11 mouse cellular contexts compared by ENCODE assay signal in the genomic region with DNA sequence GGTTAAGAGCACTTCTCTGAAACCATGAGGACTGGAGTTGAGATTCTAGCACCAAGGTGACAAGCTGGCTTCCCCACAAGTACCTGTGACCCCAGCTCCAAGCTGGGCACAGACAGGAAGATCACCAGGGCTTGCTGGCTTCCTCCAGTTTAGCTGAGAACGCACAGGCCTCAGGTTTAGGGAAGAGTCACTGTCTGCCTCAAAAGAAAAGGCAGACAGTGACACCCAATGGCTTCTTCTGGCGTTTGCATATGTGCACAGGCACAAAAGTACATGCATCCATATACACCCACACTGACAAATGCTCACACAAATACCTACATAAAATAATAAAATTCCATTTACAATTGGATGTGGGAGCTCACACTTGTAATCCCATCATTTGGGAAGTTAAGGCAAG. TPM values are rescaled to one million over a fixed set of nuclear protein-coding genes. Genes with fewer than 3 reads are reported as not detected.
DNase-seq lines count a peak whose midpoint lies in the region; ATAC-seq and TF ChIP-seq lines count a peak whose summit lies in the region.
"Not testable (repeated sequence)": the region's sequence is repeated elsewhere in the genome, so short reads cannot be mapped to it uniquely, and the experiment has no call there.
"Had no signal": no experiment of that assay in that cellular context is flagged by ENCODE, and none has a peak within 500 bp of the region (broad histone marks: within the 10 kb centered on the region; RNA-seq: fewer than 3 reads in every experiment).

No protein-coding gene starts in this region.

- not testable (repeated sequence) for H3K4me2 ChIP-seq in intestine, postnatal 0 days (replicated peaks; ENCODE audit: low read depth); lung, embryonic 14.5 days

- peak; percentile 70; the same call in 1 of the 2 replicates for ATAC-seq in frontal cortex, adult (ENCODE audit: low TSS enrichment)
- not testable (repeated sequence) for ATAC-seq in intestine, postnatal 0 days; lung, embryonic 14.5 days (ENCODE audit: insufficient read depth)

- H3K4me3 ChIP-seq in intestine, postnatal 0 days (ENCODE audit: low read depth, low read length); layer of hippocampus, adult 2 months; lung, embryonic 14.5 days (ENCODE audit: low read depth, low read length): not testable (repeated sequence)

- TF ChIP-seq CTCF in brain, embryonic 14.5 days (IDR thresholded peaks at IDR 0.05; ENCODE audit: borderline replicate concordance, extremely low read depth, insufficient read depth, insufficient read length): peak; percentile 14; the same call in 1 of the 2 replicates
- peak; percentile 59 for TF ChIP-seq CTCF in intestine, postnatal 0 days (IDR thresholded peaks at IDR 0.05; ENCODE audit: low read depth)
- TF ChIP-seq CTCF in layer of hippocampus, adult 2 months (conservative IDR thresholded peaks at IDR 0.05): peak; percentile 58
- peak; percentile 10; the same call in 1 of the 2 replicates for TF ChIP-seq CTCF in lung, embryonic 14.5 days (IDR thresholded peaks at IDR 0.05; ENCODE audit: low read depth)

- H3K9ac ChIP-seq in intestine, postnatal 0 days (ENCODE audit: low read depth, low read length); lung, embryonic 14.5 days: not testable (repeated sequence)

- WGBS in intestine, postnatal 0 days: 13% methylated on average over 2 of the region's 2 CpGs
- WGBS in lung, embryonic 14.5 days: 40% methylated on average over 2 of the region's 2 CpGs

- not testable (repeated sequence) for H3K9me3 ChIP-seq in intestine, postnatal 0 days (ENCODE audit: control insufficient read depth); lung, embryonic 14.5 days (ENCODE audit: low read depth, low read length)

- TF ChIP-seq POLR2A in brain, embryonic 14.5 days (IDR thresholded peaks at IDR 0.05; ENCODE audit: borderline replicate concordance, extremely low read depth, insufficient read depth, insufficient read length, poor library complexity, severe bottlenecking): not testable (repeated sequence)

- DNase-seq in Muller cell, postnatal 12 days (ENCODE audit: inconsistent ontology term): peak; percentile 2
- DNase-seq in brain, embryonic 14.5 days (ENCODE audit: low read depth): peak; percentile 1
- DNase-seq in layer of hippocampus, adult 2 months (ENCODE audit: low spot score in 2 of 2): peak in 1 of 2 experiments; percentile 23
- peak; percentile 1 for DNase-seq in lung, embryonic 14.5 days
- DNase-seq in right cerebral cortex, adult 18-20 months: peak; percentile 5

- not testable (repeated sequence) for H3K4me1 ChIP-seq in intestine, postnatal 0 days (replicated peaks; ENCODE audit: control insufficient read depth, insufficient read depth, low read length); lung, embryonic 14.5 days (ENCODE audit: insufficient read depth)

- not testable (repeated sequence) for H3K36me3 ChIP-seq in intestine, postnatal 0 days (ENCODE audit: control insufficient read depth, insufficient read depth); lung, embryonic 14.5 days (ENCODE audit: insufficient read depth)

- not testable (repeated sequence) for H3K27ac ChIP-seq in intestine, postnatal 0 days (ENCODE audit: low read depth, low read length); layer of hippocampus, adult 2 months; lung, embryonic 14.5 days (ENCODE audit: low read depth)

- H3K27me3 ChIP-seq in intestine, postnatal 0 days (replicated peaks; ENCODE audit: control insufficient read depth, insufficient read depth, low read length); lung, embryonic 14.5 days (ENCODE audit: insufficient read depth, low read length): not testable (repeated sequence)

RNA-seq across cellular contexts. Expression of a gene that starts 30.3 kb away (rescaled TPM):
- polyA plus RNA-seq in brain, embryonic 14.5 days (2012; rRNA removed): 0.52 and 0.57 TPM in 2 replicates
- 2.7 and 2.9 TPM in 2 replicates for polyA plus RNA-seq in intestine, postnatal 0 days (2015; fragmentation: Nextera tagmentation; extraction: Ambion mirVana)
- total RNA-seq in layer of hippocampus, adult 2 months (2021): 1 to 10 TPM; 2.1 to 2.2 TPM
- 4.2 and 4.9 TPM in 2 replicates for polyA plus RNA-seq in lung, embryonic 14.5 days (2014; fragmentation: Nextera tagmentation; extraction: Ambion mirVana)
- total RNA-seq: granulocyte monocyte progenitor cell, adult 5-6 weeks; monocyte, adult 5-6 weeks had no signal
- polyA plus RNA-seq: forebrain, embryonic 11.5 days; hindbrain, embryonic 12.5 days had no signal
